Mouse (Mus musculus): ENCODE results near the gene Gstm7. TPM values are rescaled to one million over a fixed set of nuclear protein-coding genes. Genes with fewer than 3 reads are reported as not detected.

The Gstm7 gene
- polyA plus RNA-seq, 1 experiment from 2014 or later = 18.6 TPM

DNA sequence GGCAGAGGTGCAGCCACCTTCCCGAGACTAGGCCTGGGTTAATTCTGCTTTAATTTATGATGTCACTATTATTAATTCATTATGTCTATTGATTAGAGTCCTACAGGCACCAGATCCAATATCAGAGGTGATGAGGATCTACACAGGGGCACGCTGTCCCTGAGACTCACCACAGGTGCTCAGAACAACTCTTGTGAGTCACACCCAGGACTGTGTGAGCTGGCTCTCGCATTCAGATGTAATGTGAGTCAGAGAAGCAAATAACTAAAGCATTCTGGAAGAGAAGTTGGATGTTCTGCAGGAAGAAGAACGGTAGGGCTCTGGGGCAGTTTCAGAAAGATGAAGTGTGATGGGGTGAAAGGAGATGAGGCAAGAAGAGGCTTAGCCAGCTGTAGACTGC, 2.4 kb downstream of the Gstm7 start:
- Histone ChIP-seq H3K9me3 (ENCODE audit: control insufficient read depth, low read length) (no peaks in the 10 kb centered on the region), H3K4me3 (ENCODE audit: low read length) (no peak overlapping the region), H3K27me3 (ENCODE audit: control insufficient read depth, insufficient read depth, low read length) (no peaks in the 10 kb centered on the region), H3K4me1 (ENCODE audit: control insufficient read depth, insufficient read depth, low read length) (peaks cover 7% of the 10 kb centered on the region; the same call in 1 of the 2 replicates), H3K9ac (ENCODE audit: low read depth, low read length) (no peak overlapping the region), H3K27ac (ENCODE audit: low read depth, low read length) (no peak overlapping the region), H3K36me3 (ENCODE audit: control insufficient read depth, insufficient read depth, low read length) (no peaks in the 10 kb centered on the region), H3K4me2 (replicated peaks; ENCODE audit: low read depth, low read length) (no peak overlapping the region)
- WGBS = 81% methylated on average over 4 of the region's 4 CpGs
- ATAC-seq (ENCODE audit: low FRiP score, low TSS enrichment) = no peak

DNA sequence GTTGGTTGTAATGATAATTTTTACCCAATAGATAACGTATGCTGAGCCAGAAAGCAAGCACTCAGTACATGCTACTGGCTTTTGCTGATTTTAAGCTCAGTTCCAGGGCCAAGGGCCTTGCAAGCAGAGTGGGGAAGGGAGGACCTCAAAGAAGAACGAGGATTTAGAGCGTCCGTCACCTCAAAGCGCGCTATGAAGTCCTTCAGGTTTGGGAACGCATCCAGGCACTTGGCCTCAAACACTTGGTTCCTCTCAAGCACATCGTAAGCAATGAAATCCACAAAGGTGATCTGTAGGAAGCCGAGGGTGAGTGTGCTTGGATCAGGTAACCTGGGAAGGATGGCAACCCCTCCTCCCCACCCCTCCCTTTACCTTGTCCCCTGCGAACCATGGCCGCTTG, 2.9 kb downstream of the Gstm7 start:
- Histone ChIP-seq H3K27me3 (ENCODE audit: control insufficient read depth, insufficient read depth, low read length) (no peaks in the 10 kb centered on the region), H3K4me3 (ENCODE audit: low read length) (no peak overlapping the region), H3K9me3 (ENCODE audit: control insufficient read depth, low read length) (no peaks in the 10 kb centered on the region), H3K4me2 (replicated peaks; ENCODE audit: low read depth, low read length) (no peak overlapping the region), H3K27ac (ENCODE audit: low read depth, low read length) (no peak overlapping the region), H3K36me3 (ENCODE audit: control insufficient read depth, insufficient read depth, low read length) (no peaks in the 10 kb centered on the region), H3K4me1 (ENCODE audit: control insufficient read depth, insufficient read depth, low read length) (peaks cover 7% of the 10 kb centered on the region; the same call in 1 of the 2 replicates), H3K9ac (ENCODE audit: low read depth, low read length) (no peak overlapping the region)
- 73% methylated on average over 11 of the region's 11 CpGs for WGBS
- ATAC-seq (ENCODE audit: low FRiP score, low TSS enrichment) = no peak

DNA sequence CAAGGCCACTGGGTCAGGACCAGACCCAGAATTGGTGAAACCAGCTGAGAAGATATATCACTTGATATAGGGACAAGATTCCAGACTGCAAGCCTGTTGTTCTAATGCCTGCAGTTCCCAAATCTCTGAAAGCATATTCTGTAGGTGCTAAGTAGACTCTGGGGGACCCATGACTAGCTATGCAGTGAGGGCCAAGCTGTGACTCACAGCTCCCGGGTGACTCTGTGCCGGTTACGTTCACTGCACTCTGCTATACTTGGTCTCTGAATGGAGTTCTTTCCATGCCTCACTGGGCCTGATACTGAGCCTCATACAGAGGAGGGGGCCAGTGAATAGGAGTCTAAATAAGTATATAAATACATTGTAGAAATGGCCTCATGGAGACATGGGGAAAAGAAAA, 3.8 kb downstream of the Gstm7 start:
- Histone ChIP-seq H3K4me2 (replicated peaks; ENCODE audit: low read depth, low read length) (no peak overlapping the region), H3K9ac (ENCODE audit: low read depth, low read length) (no peak overlapping the region), H3K27me3 (ENCODE audit: control insufficient read depth, insufficient read depth, low read length) (no peaks in the 10 kb centered on the region), H3K36me3 (ENCODE audit: control insufficient read depth, insufficient read depth, low read length) (no peaks in the 10 kb centered on the region), H3K4me3 (ENCODE audit: low read length) (no peak overlapping the region), H3K9me3 (ENCODE audit: control insufficient read depth, low read length) (no peaks in the 10 kb centered on the region), H3K4me1 (ENCODE audit: control insufficient read depth, insufficient read depth, low read length) (peaks cover 7% of the 10 kb centered on the region; the same call in 1 of the 2 replicates), H3K27ac (ENCODE audit: low read depth, low read length) (no peak overlapping the region)
- no peak for ATAC-seq (ENCODE audit: low FRiP score, low TSS enrichment)
- WGBS = 69% methylated on average over 3 of the region's 3 CpGs

DNA sequence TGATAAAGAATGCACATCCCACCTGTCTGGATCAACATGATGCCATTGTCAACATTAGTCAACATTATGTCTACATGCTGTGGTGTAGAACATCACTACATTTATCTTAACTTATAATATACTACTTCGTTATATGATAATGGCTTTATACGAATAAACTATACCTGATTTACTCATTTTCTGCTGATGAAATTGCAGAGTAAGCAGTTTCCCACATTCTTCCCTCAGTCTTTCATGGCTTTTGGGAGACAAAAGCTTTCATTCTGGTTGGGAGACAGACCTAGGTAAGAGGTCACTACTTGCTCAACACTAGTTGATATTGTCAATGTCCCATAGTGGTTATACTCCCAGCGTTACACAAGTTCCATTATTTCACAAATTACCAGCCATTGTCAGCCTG, 6.3 kb downstream of the Gstm7 start:
- no peak for ATAC-seq (ENCODE audit: low FRiP score, low TSS enrichment)
- Histone ChIP-seq H3K4me1 (ENCODE audit: control insufficient read depth, insufficient read depth, low read length) (peaks cover 7% of the 10 kb centered on the region; the same call in 1 of the 2 replicates), H3K9ac (ENCODE audit: low read depth, low read length) (no peak overlapping the region), H3K9me3 (ENCODE audit: control insufficient read depth, low read length) (no peaks in the 10 kb centered on the region), H3K4me2 (replicated peaks; ENCODE audit: low read depth, low read length) (no peak overlapping the region), H3K27me3 (ENCODE audit: control insufficient read depth, insufficient read depth, low read length) (no peaks in the 10 kb centered on the region), H3K27ac (ENCODE audit: low read depth, low read length) (no peak overlapping the region), H3K4me3 (ENCODE audit: low read length) (no peak overlapping the region), H3K36me3 (ENCODE audit: control insufficient read depth, insufficient read depth, low read length) (no peaks in the 10 kb centered on the region)
- WGBS = 90% methylated on average over 3 of the region's 3 CpGs

- H3K4me1 ChIP-seq (ENCODE audit: control insufficient read depth, insufficient read depth, low read length) = no peaks in the 10 kb centered on the region
- H3K4me2 ChIP-seq (replicated peaks; ENCODE audit: low read depth, low read length) = no peak overlapping the region
- ATAC-seq (ENCODE audit: low FRiP score, low TSS enrichment) = no peak
- no peak overlapping the region for H3K27ac ChIP-seq (ENCODE audit: low read depth, low read length)
- no peaks in the 10 kb centered on the region for H3K27me3 ChIP-seq (ENCODE audit: control insufficient read depth, insufficient read depth, low read length)
- H3K4me3 ChIP-seq (ENCODE audit: low read length) = no peak overlapping the region
- no peaks in the 10 kb centered on the region for H3K36me3 ChIP-seq (ENCODE audit: control insufficient read depth, insufficient read depth, low read length)
- no peaks in the 10 kb centered on the region for H3K9me3 ChIP-seq (ENCODE audit: control insufficient read depth, low read length)
- WGBS = 86% methylated on average over 5 of the region's 5 CpGs
- H3K9ac ChIP-seq (ENCODE audit: low read depth, low read length) = no peak overlapping the region
Measured at GRCm38 (mm10) chr3:107920348-107920747, 11.3 kb downstream of the Gstm7 start.

DNA sequence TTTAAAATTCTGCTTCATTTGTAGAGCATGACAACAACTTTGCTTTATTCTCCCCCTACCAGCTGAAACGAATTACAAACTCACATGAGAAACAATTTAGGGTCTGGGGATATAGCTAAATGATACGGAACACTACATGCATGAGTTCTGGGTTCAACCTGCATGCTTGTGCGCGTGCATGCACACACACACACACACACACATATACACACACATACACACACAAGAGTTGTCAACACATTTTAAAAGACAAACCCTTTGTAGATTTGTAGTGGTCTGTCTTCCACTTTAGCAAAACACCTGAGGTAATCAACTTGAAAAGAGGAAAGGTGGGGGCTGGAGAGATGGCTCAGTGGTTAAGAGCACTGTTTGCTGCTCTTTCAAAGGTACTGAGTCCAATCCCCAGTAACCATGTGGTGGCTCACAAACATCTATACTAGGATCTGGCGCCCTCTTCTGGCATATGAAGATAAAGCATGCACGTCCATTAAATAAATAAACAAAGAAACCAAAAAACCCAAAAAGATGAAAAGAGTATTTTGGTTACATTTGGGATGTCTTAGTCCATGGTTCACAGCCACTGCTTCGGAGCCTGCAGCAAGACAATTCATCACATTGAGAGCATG, 13.7 kb downstream of the Gstm7 start:
- Histone ChIP-seq H3K27me3 (ENCODE audit: control insufficient read depth, insufficient read depth, low read length) (no peaks in the 10 kb centered on the region), H3K27ac (ENCODE audit: low read depth, low read length) (no peak overlapping the region), H3K4me1 (ENCODE audit: control insufficient read depth, insufficient read depth, low read length) (no peaks in the 10 kb centered on the region), H3K9ac (ENCODE audit: low read depth, low read length) (no peak overlapping the region), H3K4me3 (ENCODE audit: low read length) (no peak overlapping the region), H3K36me3 (ENCODE audit: control insufficient read depth, insufficient read depth, low read length) (no peaks in the 10 kb centered on the region), H3K4me2 (replicated peaks; ENCODE audit: low read depth, low read length) (no peak overlapping the region), H3K9me3 (ENCODE audit: control insufficient read depth, low read length) (no peaks in the 10 kb centered on the region)
- WGBS = 58% methylated on average over 7 of the region's 7 CpGs
- ATAC-seq (ENCODE audit: low FRiP score, low TSS enrichment) = no peak; the same call in 1 of the 2 replicates

DNA sequence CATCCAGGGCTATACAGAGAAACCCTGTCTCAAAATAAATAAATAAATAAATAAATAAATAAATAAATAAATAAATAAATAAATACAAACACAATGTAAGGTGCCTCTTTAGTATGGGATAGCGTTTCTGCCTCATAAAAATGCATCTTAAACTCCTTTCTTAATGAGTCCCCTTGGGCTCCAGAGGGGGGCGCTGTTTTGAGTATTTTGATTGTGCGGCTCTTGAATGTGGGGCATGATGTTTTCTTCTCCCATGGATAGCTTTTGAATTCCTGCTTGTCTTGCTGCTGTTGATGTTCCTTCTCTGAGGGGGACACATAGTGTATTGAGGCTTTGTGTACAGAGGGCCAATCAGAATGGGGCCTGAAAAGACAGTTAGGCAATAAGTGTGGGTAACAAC, 14.5 kb downstream of the Gstm7 start:
- H3K4me1 ChIP-seq (ENCODE audit: control insufficient read depth, insufficient read depth, low read length) = no peaks in the 10 kb centered on the region
- H3K4me2 ChIP-seq (replicated peaks; ENCODE audit: low read depth, low read length) = no peak overlapping the region
- no peaks in the 10 kb centered on the region for H3K36me3 ChIP-seq (ENCODE audit: control insufficient read depth, insufficient read depth, low read length)
- ATAC-seq (ENCODE audit: low FRiP score, low TSS enrichment) = no peak
- no peak overlapping the region for H3K9ac ChIP-seq (ENCODE audit: low read depth, low read length)
- H3K27me3 ChIP-seq (ENCODE audit: control insufficient read depth, insufficient read depth, low read length) = no peaks in the 10 kb centered on the region
- WGBS = 90% methylated on average over 3 of the region's 3 CpGs
- H3K9me3 ChIP-seq (ENCODE audit: control insufficient read depth, low read length) = no peaks in the 10 kb centered on the region
- no peak overlapping the region for H3K27ac ChIP-seq (ENCODE audit: low read depth, low read length)
- no peak overlapping the region for H3K4me3 ChIP-seq (ENCODE audit: low read length)

GRCm38 (mm10) chr3:107916674-107917073, 14.9 kb downstream of the Gstm7 start:
- WGBS = 75% methylated on average over 15 of the region's 15 CpGs
- H3K27me3 ChIP-seq (ENCODE audit: control insufficient read depth, insufficient read depth, low read length) = no peaks in the 10 kb centered on the region
- H3K9me3 ChIP-seq (ENCODE audit: control insufficient read depth, low read length) = no peaks in the 10 kb centered on the region
- no peak overlapping the region for H3K9ac ChIP-seq (ENCODE audit: low read depth, low read length)
- H3K4me3 ChIP-seq (ENCODE audit: low read length) = no peak overlapping the region
- no peaks in the 10 kb centered on the region for H3K36me3 ChIP-seq (ENCODE audit: control insufficient read depth, insufficient read depth, low read length)
- no peaks in the 10 kb centered on the region for H3K4me1 ChIP-seq (ENCODE audit: control insufficient read depth, insufficient read depth, low read length)
- ATAC-seq (ENCODE audit: low FRiP score, low TSS enrichment) = no peak
- no peak overlapping the region for H3K4me2 ChIP-seq (replicated peaks; ENCODE audit: low read depth, low read length)
- H3K27ac ChIP-seq (ENCODE audit: low read depth, low read length) = no peak overlapping the region

DNA sequence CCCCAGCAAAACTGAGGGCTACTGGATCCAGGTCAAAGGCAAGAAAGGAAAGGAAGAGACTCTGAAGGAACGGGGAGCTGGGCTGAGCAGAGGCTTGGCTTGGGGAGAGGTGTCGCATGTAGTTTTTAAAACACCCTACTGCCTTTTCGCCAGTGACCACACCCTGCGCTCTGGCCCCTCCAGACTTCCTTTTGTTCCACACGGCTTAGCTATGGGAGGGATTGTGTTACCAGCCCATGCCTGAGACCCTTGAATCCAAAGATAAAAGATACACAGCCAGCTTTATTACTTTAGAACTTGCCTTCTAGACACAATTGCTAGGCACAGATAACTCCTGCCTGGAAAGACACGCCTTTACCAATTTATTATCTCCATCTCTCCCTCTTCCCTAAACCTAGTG, 25.7 kb downstream of the Gstm7 start:
- Histone ChIP-seq H3K4me1 (ENCODE audit: control insufficient read depth, insufficient read depth, low read length) (no peaks in the 10 kb centered on the region), H3K4me2 (replicated peaks; ENCODE audit: low read depth, low read length) (no peak overlapping the region), H3K27ac (ENCODE audit: low read depth, low read length) (no peak overlapping the region), H3K27me3 (ENCODE audit: control insufficient read depth, insufficient read depth, low read length) (no peaks in the 10 kb centered on the region), H3K9me3 (ENCODE audit: control insufficient read depth, low read length) (no peaks in the 10 kb centered on the region), H3K36me3 (ENCODE audit: control insufficient read depth, insufficient read depth, low read length) (no peaks in the 10 kb centered on the region), H3K9ac (ENCODE audit: low read depth, low read length) (no peak overlapping the region), H3K4me3 (ENCODE audit: low read length) (no peak overlapping the region)
- 34% methylated on average over 6 of the region's 6 CpGs for WGBS
- no peak for ATAC-seq (ENCODE audit: low FRiP score, low TSS enrichment)
